Mouse (Mus musculus): ENCODE data around the gene Grhl1. TPM values are rescaled to one million over a fixed set of nuclear protein-coding genes. Genes with fewer than 3 reads are reported as not detected.

Gene Grhl1
- polyA plus RNA-seq, 1 experiment from 2014 or later: 0.60 TPM

GRCm38 (mm10) chr12:24580996-24581683, 9.1 kb downstream of the Grhl1 start:
- no peak overlapping the region for H3K4me2 ChIP-seq (replicated peaks; ENCODE audit: low read depth, low read length)
- no peaks in the 10 kb centered on the region for H3K36me3 ChIP-seq (ENCODE audit: control insufficient read depth, insufficient read depth, low read length)
- H3K27me3 ChIP-seq (ENCODE audit: control insufficient read depth, insufficient read depth, low read length): no peaks in the 10 kb centered on the region
- 75% methylated on average over 14 of the region's 14 CpGs for WGBS
- no peaks in the 10 kb centered on the region for H3K4me1 ChIP-seq (replicated peaks; ENCODE audit: control insufficient read depth, insufficient read depth, low read length)
- DNase-seq (ENCODE audit: low spot score) (peak; percentile 29), ATAC-seq (ENCODE audit: low FRiP score) (peak; percentile 49; the same call in 1 of the 2 replicates)
- H3K27ac ChIP-seq (ENCODE audit: low read depth, low read length): no peak overlapping the region
- H3K9ac ChIP-seq (ENCODE audit: low read depth, low read length): no peak overlapping the region
- no peaks in the 10 kb centered on the region for H3K9me3 ChIP-seq (ENCODE audit: control insufficient read depth, low read length)
- H3K4me3 ChIP-seq (ENCODE audit: low read depth, low read length): no peak overlapping the region

DNA sequence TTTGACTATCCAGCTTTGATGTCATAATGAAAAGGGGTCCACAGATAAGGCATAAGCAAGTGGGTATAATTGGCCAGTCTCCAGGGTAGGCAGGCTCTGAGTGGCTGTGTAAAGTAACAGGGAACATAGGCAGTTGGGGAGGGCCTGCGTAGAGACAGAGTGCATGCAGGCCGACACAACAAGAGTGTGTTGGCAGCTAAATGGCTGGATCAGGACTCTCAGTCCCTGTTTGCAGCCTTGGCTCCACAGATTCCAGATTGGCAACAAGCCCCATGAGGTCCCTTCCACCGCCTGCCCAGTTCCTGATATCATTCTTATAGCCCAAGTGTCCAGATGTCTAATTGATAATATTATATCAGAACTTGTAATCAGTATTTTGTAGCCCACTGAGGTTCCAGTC, 11.6 kb downstream of the Grhl1 start:
- Histone ChIP-seq H3K27me3 (ENCODE audit: control insufficient read depth, insufficient read depth, low read length) (no peaks in the 10 kb centered on the region), H3K4me1 (replicated peaks; ENCODE audit: control insufficient read depth, insufficient read depth, low read length) (no peaks in the 10 kb centered on the region), H3K9ac (ENCODE audit: low read depth, low read length) (no peak overlapping the region), H3K9me3 (ENCODE audit: control insufficient read depth, low read length) (no peaks in the 10 kb centered on the region), H3K36me3 (ENCODE audit: control insufficient read depth, insufficient read depth, low read length) (no peaks in the 10 kb centered on the region), H3K4me2 (replicated peaks; ENCODE audit: low read depth, low read length) (no peak overlapping the region), H3K4me3 (ENCODE audit: low read depth, low read length) (no peak overlapping the region), H3K27ac (ENCODE audit: low read depth, low read length) (no peak overlapping the region)
- 96% methylated on average over 3 of the region's 3 CpGs for WGBS
- ATAC-seq (ENCODE audit: low FRiP score) (no peak), DNase-seq (ENCODE audit: low spot score) (no peak)

- ATAC-seq (ENCODE audit: low FRiP score) (no peak), DNase-seq (ENCODE audit: low spot score) (no peak)
- H3K36me3 ChIP-seq (ENCODE audit: control insufficient read depth, insufficient read depth, low read length): no peaks in the 10 kb centered on the region
- no peak overlapping the region for H3K4me2 ChIP-seq (replicated peaks; ENCODE audit: low read depth, low read length)
- H3K27ac ChIP-seq (ENCODE audit: low read depth, low read length): no peak overlapping the region
- H3K4me1 ChIP-seq (replicated peaks; ENCODE audit: control insufficient read depth, insufficient read depth, low read length): no peaks in the 10 kb centered on the region
- no peak overlapping the region for H3K9ac ChIP-seq (ENCODE audit: low read depth, low read length)
- H3K4me3 ChIP-seq (ENCODE audit: low read depth, low read length): no peak overlapping the region
- no peaks in the 10 kb centered on the region for H3K9me3 ChIP-seq (ENCODE audit: control insufficient read depth, low read length)
- no peaks in the 10 kb centered on the region for H3K27me3 ChIP-seq (ENCODE audit: control insufficient read depth, insufficient read depth, low read length)
- 90% methylated on average over 8 of the region's 8 CpGs for WGBS
Observed at GRCm38 (mm10) chr12:24584835-24585234, 12.8 kb downstream of the Grhl1 start.

GRCm38 (mm10) chr12:24586193-24586592, 14.1 kb downstream of the Grhl1 start:
- Histone ChIP-seq H3K9ac (ENCODE audit: low read depth, low read length) (no peak overlapping the region), H3K4me1 (replicated peaks; ENCODE audit: control insufficient read depth, insufficient read depth, low read length) (no peaks in the 10 kb centered on the region), H3K27ac (ENCODE audit: low read depth, low read length) (no peak overlapping the region), H3K4me3 (ENCODE audit: low read depth, low read length) (no peak overlapping the region), H3K36me3 (ENCODE audit: control insufficient read depth, insufficient read depth, low read length) (no peaks in the 10 kb centered on the region), H3K9me3 (ENCODE audit: control insufficient read depth, low read length) (no peaks in the 10 kb centered on the region), H3K4me2 (replicated peaks; ENCODE audit: low read depth, low read length) (no peak overlapping the region), H3K27me3 (ENCODE audit: control insufficient read depth, insufficient read depth, low read length) (no peaks in the 10 kb centered on the region)
- ATAC-seq (ENCODE audit: low FRiP score) (no peak), DNase-seq (ENCODE audit: low spot score) (no peak)
- WGBS: 75% methylated on average over 7 of the region's 7 CpGs

DNA sequence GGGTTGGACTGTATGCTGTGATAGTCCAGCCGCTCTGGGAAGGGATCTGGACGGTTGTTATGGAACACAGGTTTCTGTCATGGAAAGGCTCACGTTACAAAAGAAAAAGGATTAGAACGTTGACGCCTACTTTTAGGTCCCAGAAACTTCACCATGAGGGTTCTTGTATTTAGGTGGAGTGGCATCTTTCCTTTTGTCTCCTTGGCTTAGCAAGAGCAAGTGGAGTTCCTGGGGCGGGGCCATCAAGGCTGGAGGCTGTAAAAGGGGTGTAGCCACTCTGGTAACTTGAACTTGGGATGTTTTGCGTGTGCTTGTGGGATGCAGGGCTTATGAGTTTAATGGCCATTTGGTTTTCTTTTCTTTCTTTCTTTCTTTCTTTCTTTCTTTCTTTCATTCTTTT, 18.3 kb downstream of the Grhl1 start:
- Histone ChIP-seq H3K27me3 (ENCODE audit: control insufficient read depth, insufficient read depth, low read length) (no peaks in the 10 kb centered on the region), H3K27ac (ENCODE audit: low read depth, low read length) (no peak overlapping the region), H3K9ac (ENCODE audit: low read depth, low read length) (no peak overlapping the region), H3K4me1 (replicated peaks; ENCODE audit: control insufficient read depth, insufficient read depth, low read length) (no peaks in the 10 kb centered on the region), H3K9me3 (ENCODE audit: control insufficient read depth, low read length) (no peaks in the 10 kb centered on the region), H3K4me3 (ENCODE audit: low read depth, low read length) (no peak overlapping the region), H3K4me2 (replicated peaks; ENCODE audit: low read depth, low read length) (no peak overlapping the region), H3K36me3 (ENCODE audit: control insufficient read depth, insufficient read depth, low read length) (no peaks in the 10 kb centered on the region)
- WGBS: 73% methylated on average over 7 of the region's 7 CpGs
- DNase-seq (ENCODE audit: low spot score) (no peak), ATAC-seq (ENCODE audit: low FRiP score) (no peak)

GRCm38 (mm10) chr12:24592055-24592454, 20.0 kb downstream of the Grhl1 start:
- no peak overlapping the region for H3K9ac ChIP-seq (ENCODE audit: low read depth, low read length)
- no peak overlapping the region for H3K4me3 ChIP-seq (ENCODE audit: low read depth, low read length)
- no peaks in the 10 kb centered on the region for H3K4me1 ChIP-seq (replicated peaks; ENCODE audit: control insufficient read depth, insufficient read depth, low read length)
- H3K27me3 ChIP-seq (ENCODE audit: control insufficient read depth, insufficient read depth, low read length): no peaks in the 10 kb centered on the region
- no peak for DNase-seq (ENCODE audit: low spot score)
- no peak overlapping the region for H3K27ac ChIP-seq (ENCODE audit: low read depth, low read length)
- H3K4me2 ChIP-seq (replicated peaks; ENCODE audit: low read depth, low read length): no peak overlapping the region
- H3K9me3 ChIP-seq (ENCODE audit: control insufficient read depth, low read length): no peaks in the 10 kb centered on the region
- WGBS: 76% methylated on average over 9 of the region's 9 CpGs
- no peak for ATAC-seq (ENCODE audit: low FRiP score)
- H3K36me3 ChIP-seq (ENCODE audit: control insufficient read depth, insufficient read depth, low read length): no peaks in the 10 kb centered on the region

- WGBS: 22% methylated on average over 22 of the region's 22 CpGs
- Histone ChIP-seq H3K27me3 (ENCODE audit: control insufficient read depth, insufficient read depth, low read length) (no peaks in the 10 kb centered on the region), H3K27ac (ENCODE audit: low read depth, low read length) (no peak overlapping the region), H3K9me3 (ENCODE audit: control insufficient read depth, low read length) (no peaks in the 10 kb centered on the region), H3K4me2 (replicated peaks; ENCODE audit: low read depth, low read length) (0 out of 2 replicates have a peak overlapping the region, but pooled peaks have one; percentile 6), H3K9ac (ENCODE audit: low read depth, low read length) (no peak overlapping the region), H3K4me1 (replicated peaks; ENCODE audit: control insufficient read depth, insufficient read depth, low read length) (no peaks in the 10 kb centered on the region), H3K36me3 (ENCODE audit: control insufficient read depth, insufficient read depth, low read length) (no peaks in the 10 kb centered on the region), H3K4me3 (ENCODE audit: low read depth, low read length) (no peak overlapping the region)
- DNase-seq (ENCODE audit: low spot score) (peak; percentile 29), ATAC-seq (ENCODE audit: low FRiP score) (no peak)
Observed at GRCm38 (mm10) chr12:24592956-24593672, 21.0 kb downstream of the Grhl1 start.

DNA sequence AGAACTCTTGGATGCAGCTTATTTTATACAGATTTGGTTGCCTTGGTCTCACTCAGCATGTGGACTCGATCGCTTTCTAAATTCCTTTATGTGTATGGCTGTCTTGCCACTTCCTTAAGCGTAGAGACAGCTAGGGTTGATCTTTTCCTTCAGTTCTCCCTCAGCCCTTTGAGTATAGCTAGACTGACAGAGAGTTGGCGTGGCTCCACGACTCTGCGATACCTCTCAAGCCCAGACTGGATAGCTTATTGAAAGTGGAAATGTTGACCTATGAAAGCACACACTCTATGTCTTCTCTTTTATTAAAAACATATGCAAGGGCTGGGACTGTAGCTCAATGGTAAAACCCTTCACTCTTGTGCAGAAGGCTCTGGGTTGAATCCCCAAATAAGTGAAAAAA, 25.3 kb downstream of the Grhl1 start:
- WGBS: 81% methylated on average over 6 of the region's 6 CpGs
- H3K9me3 ChIP-seq (ENCODE audit: control insufficient read depth, low read length): no peaks in the 10 kb centered on the region

GRCm38 (mm10) chr12:24599366-24599895, 27.3 kb downstream of the Grhl1 start:
- no peak overlapping the region for H3K27ac ChIP-seq (ENCODE audit: low read depth, low read length)
- H3K4me2 ChIP-seq (replicated peaks; ENCODE audit: low read depth, low read length): no peak overlapping the region
- H3K27me3 ChIP-seq (ENCODE audit: control insufficient read depth, insufficient read depth, low read length): no peaks in the 10 kb centered on the region
- H3K36me3 ChIP-seq (ENCODE audit: control insufficient read depth, insufficient read depth, low read length): no peaks in the 10 kb centered on the region
- H3K9me3 ChIP-seq (ENCODE audit: control insufficient read depth, low read length): no peaks in the 10 kb centered on the region
- 73% methylated on average over 8 of the region's 8 CpGs for WGBS
- H3K9ac ChIP-seq (ENCODE audit: low read depth, low read length): no peak overlapping the region
- DNase-seq (ENCODE audit: low spot score): no peak
- ATAC-seq (ENCODE audit: low FRiP score): no peak
- H3K4me1 ChIP-seq (replicated peaks; ENCODE audit: control insufficient read depth, insufficient read depth, low read length): no peaks in the 10 kb centered on the region
- H3K4me3 ChIP-seq (ENCODE audit: low read depth, low read length): no peak overlapping the region

More for the DNA sequence above, 25.3 kb downstream of the Grhl1 start:
- Histone ChIP-seq H3K27me3 (ENCODE audit: control insufficient read depth, insufficient read depth, low read length) (no peaks in the 10 kb centered on the region), H3K27ac (ENCODE audit: low read depth, low read length) (no peak overlapping the region), H3K4me2 (replicated peaks; ENCODE audit: low read depth, low read length) (no peak overlapping the region), H3K36me3 (ENCODE audit: control insufficient read depth, insufficient read depth, low read length) (no peaks in the 10 kb centered on the region), H3K9ac (ENCODE audit: low read depth, low read length) (no peak overlapping the region), H3K4me3 (ENCODE audit: low read depth, low read length) (no peak overlapping the region), H3K4me1 (replicated peaks; ENCODE audit: control insufficient read depth, insufficient read depth, low read length) (no peaks in the 10 kb centered on the region)
- ATAC-seq (ENCODE audit: low FRiP score): no peak
- DNase-seq (ENCODE audit: low spot score): no peak

Data from hindbrain, embryonic 11.5 days (tissue).